Mouse (Mus musculus): ENCODE results near the gene Pygo1. TPM values are rescaled to one million over a fixed set of nuclear protein-coding genes. Genes with fewer than 3 reads are reported as not detected.

The Pygo1 gene
- polyA plus RNA-seq, 1 experiment from 2014 or later: 13.0 TPM

DNA sequence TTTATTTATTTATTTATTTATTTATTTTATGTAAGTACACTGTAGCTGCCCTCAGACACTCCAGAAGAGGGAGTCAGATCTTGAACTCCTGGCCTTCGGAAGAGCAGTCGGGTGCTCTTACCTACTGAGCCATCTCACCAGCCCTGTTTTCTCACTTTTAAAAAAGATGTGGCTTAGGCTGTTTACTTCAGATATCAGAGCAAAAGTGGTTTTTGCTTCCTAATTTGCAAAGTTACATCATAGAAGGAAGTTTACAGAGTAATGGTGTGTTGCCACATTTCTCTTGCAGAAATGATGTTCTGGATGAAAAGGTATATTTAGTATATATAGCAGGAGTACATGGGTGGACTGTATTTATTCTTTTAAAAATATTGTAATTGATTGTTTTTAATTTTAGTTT is 66.0 kb downstream of the Pygo1 start:
- Histone ChIP-seq H3K9ac (ENCODE audit: low read length) (no peak overlapping the region), H3K27me3 (ENCODE audit: control insufficient read depth, insufficient read depth, low read length) (no peaks in the 10 kb centered on the region), H3K4me1 (replicated peaks; ENCODE audit: control insufficient read depth, insufficient read depth, low read length) (no peaks in the 10 kb centered on the region; the same call in 1 of the 2 replicates), H3K36me3 (ENCODE audit: control insufficient read depth, insufficient read depth, low read length) (no peaks in the 10 kb centered on the region), H3K4me3 (ENCODE audit: low read depth, low read length) (no peak overlapping the region), H3K27ac (ENCODE audit: low read depth, low read length) (no peak overlapping the region), H3K4me2 (ENCODE audit: low read depth, low read length, severe bottlenecking) (no peak overlapping the region), H3K9me3 (ENCODE audit: control insufficient read depth, low read length) (no peaks in the 10 kb centered on the region)
- WGBS: 95% methylated on average over 2 of the region's 2 CpGs
- DNase-seq (ENCODE audit: low spot score) (no peak), ATAC-seq (replicated peaks; ENCODE audit: low FRiP score) (no peak)

DNA sequence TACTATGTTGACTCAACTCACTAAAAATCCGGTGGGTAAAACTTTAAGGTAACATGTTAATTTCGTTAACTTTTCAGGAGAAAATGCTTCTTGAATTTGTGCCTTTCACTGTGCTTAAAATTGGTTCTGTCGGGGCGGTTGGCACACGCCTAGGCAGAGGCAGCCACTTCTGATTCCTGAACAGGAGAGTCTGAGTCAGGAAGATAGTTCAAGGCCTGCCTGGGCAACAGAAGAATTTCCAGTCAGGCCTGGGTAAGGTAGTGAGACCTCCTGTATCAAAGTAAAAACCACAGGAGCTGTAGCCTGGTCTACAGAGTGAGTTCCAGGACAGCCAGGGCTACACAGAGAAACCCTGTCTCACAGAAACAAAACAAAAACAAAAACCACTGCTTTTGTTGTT is 67.1 kb downstream of the Pygo1 start:
- DNase-seq (ENCODE audit: low spot score): no peak
- WGBS: 91% methylated on average over 5 of the region's 5 CpGs
- Histone ChIP-seq H3K36me3 (ENCODE audit: control insufficient read depth, insufficient read depth, low read length) (no peaks in the 10 kb centered on the region), H3K4me2 (ENCODE audit: low read depth, low read length, severe bottlenecking) (no peak overlapping the region), H3K9ac (ENCODE audit: low read length) (no peak overlapping the region), H3K4me1 (replicated peaks; ENCODE audit: control insufficient read depth, insufficient read depth, low read length) (no peaks in the 10 kb centered on the region), H3K4me3 (ENCODE audit: low read depth, low read length) (no peak overlapping the region), H3K27me3 (ENCODE audit: control insufficient read depth, insufficient read depth, low read length) (no peaks in the 10 kb centered on the region), H3K9me3 (ENCODE audit: control insufficient read depth, low read length) (no peaks in the 10 kb centered on the region), H3K27ac (ENCODE audit: low read depth, low read length) (no peak overlapping the region)
- ATAC-seq (replicated peaks; ENCODE audit: low FRiP score): no peak

DNA sequence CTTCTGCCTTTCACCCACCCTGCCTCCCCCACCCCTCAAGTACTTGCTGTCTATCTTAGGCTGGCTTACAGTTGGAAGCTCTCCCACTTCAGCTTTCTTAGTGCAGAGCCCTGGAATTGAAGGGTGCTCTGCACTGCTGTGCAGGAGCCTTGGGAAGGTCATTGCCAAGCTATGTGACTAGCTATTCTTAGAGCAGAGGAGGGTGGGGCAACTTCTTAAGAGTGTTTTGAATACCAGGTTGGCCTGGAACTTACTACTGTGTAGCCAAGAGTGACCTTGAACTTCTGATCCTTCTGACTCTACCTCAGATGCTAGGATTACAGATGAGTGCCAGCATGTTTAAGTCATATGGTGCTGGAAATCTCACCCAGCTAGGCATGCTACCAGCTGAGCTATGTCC is 70.7 kb downstream of the Pygo1 start:
- H3K4me2 ChIP-seq (ENCODE audit: low read depth, low read length, severe bottlenecking): no peak overlapping the region
- no peaks in the 10 kb centered on the region for H3K4me1 ChIP-seq (replicated peaks; ENCODE audit: control insufficient read depth, insufficient read depth, low read length)
- no peak overlapping the region for H3K27ac ChIP-seq (ENCODE audit: low read depth, low read length)
- H3K9ac ChIP-seq (ENCODE audit: low read length): no peak overlapping the region
- H3K36me3 ChIP-seq (ENCODE audit: control insufficient read depth, insufficient read depth, low read length): no peaks in the 10 kb centered on the region
- H3K4me3 ChIP-seq (ENCODE audit: low read depth, low read length): no peak overlapping the region
- DNase-seq (ENCODE audit: low spot score) (no peak), ATAC-seq (replicated peaks; ENCODE audit: low FRiP score) (no peak)
- H3K9me3 ChIP-seq (ENCODE audit: control insufficient read depth, low read length): no peaks in the 10 kb centered on the region
- no peaks in the 10 kb centered on the region for H3K27me3 ChIP-seq (ENCODE audit: control insufficient read depth, insufficient read depth, low read length)

DNA sequence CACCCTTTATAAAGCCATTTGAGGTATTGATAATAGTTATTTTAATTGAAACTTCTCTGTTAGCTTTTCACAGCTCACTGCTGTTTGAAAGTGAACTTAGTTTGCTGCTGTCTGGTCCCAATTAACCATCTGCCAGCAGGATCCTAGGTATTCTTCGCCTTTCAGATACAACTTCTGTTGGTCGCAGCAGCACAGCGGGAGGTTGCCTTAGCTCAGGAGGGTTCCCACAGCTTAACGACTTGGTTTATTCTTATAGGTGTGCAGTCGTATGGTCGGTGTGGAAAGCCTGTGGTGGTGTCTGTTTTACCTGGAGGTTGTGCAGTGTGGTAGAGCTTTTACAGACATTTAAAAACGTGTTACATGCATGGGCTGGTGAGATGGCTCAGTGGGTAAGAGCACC is 71.4 kb downstream of the Pygo1 start:
- 50% methylated on average over 7 of the region's 7 CpGs for WGBS

DNA sequence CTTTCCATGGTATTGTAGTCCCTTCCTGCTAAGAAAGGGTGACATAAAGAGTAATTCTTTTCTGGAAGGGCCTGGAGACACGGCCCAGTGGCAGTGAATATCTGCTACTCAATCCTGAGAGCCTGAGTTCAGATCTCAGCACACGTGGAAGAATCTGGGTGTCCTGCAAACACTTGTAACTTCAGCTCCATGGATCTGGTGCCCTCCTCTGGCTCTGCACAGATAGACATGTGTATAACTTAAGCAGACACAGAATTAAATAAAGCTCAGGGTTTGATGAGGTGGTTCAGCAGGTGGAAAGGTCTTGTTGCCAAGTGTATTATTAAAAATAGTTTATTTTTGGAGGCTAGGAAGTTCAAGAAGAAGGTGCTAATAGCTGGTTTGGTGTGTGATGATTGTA is 75.0 kb downstream of the Pygo1 start:
- H3K9ac ChIP-seq (ENCODE audit: low read length): no peak overlapping the region
- 72% methylated on average over 2 of the region's 2 CpGs for WGBS
- no peak for ATAC-seq (replicated peaks; ENCODE audit: low FRiP score)
- H3K4me3 ChIP-seq (ENCODE audit: low read depth, low read length): no peak overlapping the region
- H3K27me3 ChIP-seq (ENCODE audit: control insufficient read depth, insufficient read depth, low read length): no peaks in the 10 kb centered on the region
- no peaks in the 10 kb centered on the region for H3K36me3 ChIP-seq (ENCODE audit: control insufficient read depth, insufficient read depth, low read length)
- H3K9me3 ChIP-seq (ENCODE audit: control insufficient read depth, low read length): no peaks in the 10 kb centered on the region
- H3K4me1 ChIP-seq (replicated peaks; ENCODE audit: control insufficient read depth, insufficient read depth, low read length): no peaks in the 10 kb centered on the region
- H3K27ac ChIP-seq (ENCODE audit: low read depth, low read length): no peak overlapping the region
- DNase-seq (ENCODE audit: low spot score): no peak
- no peak overlapping the region for H3K4me2 ChIP-seq (ENCODE audit: low read depth, low read length, severe bottlenecking)

More for the DNA sequence above, 71.4 kb downstream of the Pygo1 start:
- Histone ChIP-seq H3K9me3 (ENCODE audit: control insufficient read depth, low read length) (no peaks in the 10 kb centered on the region), H3K27ac (ENCODE audit: low read depth, low read length) (no peak overlapping the region), H3K4me3 (ENCODE audit: low read depth, low read length) (no peak overlapping the region), H3K4me2 (ENCODE audit: low read depth, low read length, severe bottlenecking) (no peak overlapping the region), H3K4me1 (replicated peaks; ENCODE audit: control insufficient read depth, insufficient read depth, low read length) (no peaks in the 10 kb centered on the region), H3K36me3 (ENCODE audit: control insufficient read depth, insufficient read depth, low read length) (no peaks in the 10 kb centered on the region), H3K27me3 (ENCODE audit: control insufficient read depth, insufficient read depth, low read length) (no peaks in the 10 kb centered on the region), H3K9ac (ENCODE audit: low read length) (no peak overlapping the region)
- DNase-seq (ENCODE audit: low spot score): no peak
- no peak for ATAC-seq (replicated peaks; ENCODE audit: low FRiP score)

DNA sequence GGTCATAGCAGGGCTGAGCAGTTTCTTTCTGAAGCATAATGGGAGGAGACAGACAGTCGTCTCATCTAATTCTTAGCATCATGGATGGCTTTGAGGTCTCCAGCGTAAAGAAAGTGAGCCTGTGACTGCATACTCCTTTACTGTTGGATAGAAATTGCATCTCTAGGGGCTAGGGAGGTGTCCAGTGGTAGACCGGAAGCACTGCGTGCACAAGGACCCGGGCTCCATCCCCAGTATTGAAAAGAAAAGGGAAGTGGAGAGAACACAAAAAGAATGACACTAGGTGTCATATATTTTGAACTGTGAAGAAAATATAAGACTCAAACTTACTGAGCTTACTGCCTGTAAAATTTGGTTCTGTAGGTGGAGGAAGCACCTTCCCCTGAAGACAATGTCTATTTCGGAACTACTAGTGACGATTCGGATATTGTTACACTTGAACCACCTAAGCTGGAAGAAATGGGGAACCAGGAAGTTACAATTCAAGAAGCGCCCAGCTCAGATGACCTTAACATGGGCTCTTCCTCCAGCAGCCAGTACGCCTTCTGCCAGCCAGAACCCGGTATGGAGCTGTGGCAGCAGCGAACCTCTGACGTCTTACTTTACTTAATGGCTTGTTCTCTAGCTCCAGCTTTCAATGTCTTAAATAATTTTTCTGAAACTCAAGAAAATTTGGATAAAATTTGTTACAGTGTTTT is 76.0 kb downstream of the Pygo1 start:
- no peak overlapping the region for H3K4me2 ChIP-seq (ENCODE audit: low read depth, low read length, severe bottlenecking)
- no peaks in the 10 kb centered on the region for H3K4me1 ChIP-seq (replicated peaks; ENCODE audit: control insufficient read depth, insufficient read depth, low read length)
- no peak overlapping the region for H3K27ac ChIP-seq (ENCODE audit: low read depth, low read length)
- no peaks in the 10 kb centered on the region for H3K27me3 ChIP-seq (ENCODE audit: control insufficient read depth, insufficient read depth, low read length)
- WGBS: 87% methylated on average over 13 of the region's 13 CpGs
- no peaks in the 10 kb centered on the region for H3K36me3 ChIP-seq (ENCODE audit: control insufficient read depth, insufficient read depth, low read length)
- ATAC-seq (replicated peaks; ENCODE audit: low FRiP score): no peak
- no peak overlapping the region for H3K9ac ChIP-seq (ENCODE audit: low read length)
- no peak overlapping the region for H3K4me3 ChIP-seq (ENCODE audit: low read depth, low read length)
- no peak for DNase-seq (ENCODE audit: low spot score)
- no peaks in the 10 kb centered on the region for H3K9me3 ChIP-seq (ENCODE audit: control insufficient read depth, low read length)

Other genes starting within 250 kb of the Pygo1 start
- 3.4 and 3.6 TPM in 2 replicates for gene Prtg, start 118.8 kb upstream of the Pygo1 start, polyA plus RNA-seq (2014; fragmentation: Nextera tagmentation; extraction: Ambion mirVana)
- gene Dyx1c1, start 33.1 kb downstream of the Pygo1 start, polyA plus RNA-seq (2014; fragmentation: Nextera tagmentation; extraction: Ambion mirVana): 1.6 and 1.9 TPM in 2 replicates
- 0.15 TPM in 1 of 2 replicates, not detected in the other for gene Gm44503, start 33.2 kb downstream of the Pygo1 start, polyA plus RNA-seq (2014; fragmentation: Nextera tagmentation; extraction: Ambion mirVana)
- 17.6 and 18.7 TPM in 2 replicates for gene Ccpg1os, start 59.7 kb downstream of the Pygo1 start, polyA plus RNA-seq (2014; fragmentation: Nextera tagmentation; extraction: Ambion mirVana)
- gene Ccpg1, start 59.8 kb downstream of the Pygo1 start, polyA plus RNA-seq (2014; fragmentation: Nextera tagmentation; extraction: Ambion mirVana): 19.6 and 20.4 TPM in 2 replicates
- gene Pigb, start 114.7 kb downstream of the Pygo1 start, polyA plus RNA-seq (2014; fragmentation: Nextera tagmentation; extraction: Ambion mirVana): 15.8 and 19.8 TPM in 2 replicates
- gene Rab27a, start 119.2 kb downstream of the Pygo1 start, polyA plus RNA-seq (2014; fragmentation: Nextera tagmentation; extraction: Ambion mirVana): 0.67 and 0.79 TPM in 2 replicates
- gene Khdc3, start 176.2 kb downstream of the Pygo1 start, polyA plus RNA-seq (2014; fragmentation: Nextera tagmentation; extraction: Ambion mirVana): not detected in 2 replicates
- not detected in 2 replicates for gene Gm20509, start 176.8 kb downstream of the Pygo1 start, polyA plus RNA-seq (2014; fragmentation: Nextera tagmentation; extraction: Ambion mirVana)
- gene Rsl24d1, start 187.8 kb downstream of the Pygo1 start, polyA plus RNA-seq (2014; fragmentation: Nextera tagmentation; extraction: Ambion mirVana): 147 and 153 TPM in 2 replicates

Measured in forebrain, embryonic 11.5 days (tissue).